ENCODE assay signal across 13 mouse cellular contexts in the genomic region with DNA sequence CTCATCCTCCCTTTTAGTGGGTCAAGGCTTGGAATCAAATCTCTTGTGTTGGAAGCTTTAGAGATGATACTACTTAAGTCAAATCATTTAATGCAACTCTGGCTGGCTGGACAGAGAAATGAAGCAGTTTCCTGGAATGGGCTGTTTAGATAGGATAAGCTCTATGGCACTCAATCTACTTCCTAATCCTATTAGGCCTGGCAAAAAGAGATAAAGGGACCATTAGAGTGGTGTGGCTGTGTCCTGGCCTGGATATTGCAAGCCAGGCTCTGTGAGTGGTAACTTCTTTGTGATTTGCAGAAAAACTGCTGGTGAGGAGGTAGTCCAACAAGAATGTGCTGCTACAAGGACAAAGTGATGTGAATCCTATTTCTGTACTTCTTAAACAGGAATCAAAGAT.
"Had no signal": no experiment of that assay in that cellular context is flagged by ENCODE, and none has a peak within 500 bp of the region (broad histone marks: within the 10 kb centered on the region; RNA-seq: fewer than 3 reads in every experiment).

No protein-coding gene starts in this region.

- H3K36me3 ChIP-seq: kidney, embryonic 15.5 days; liver, embryonic 13.5 days had no signal

- H3K4me3 ChIP-seq: kidney, embryonic 15.5 days; left cerebral cortex, adult 2 months; liver, embryonic 13.5 days had no signal

- H3K27me3 ChIP-seq: kidney, embryonic 15.5 days; liver, embryonic 13.5 days had no signal

- H3K4me2 ChIP-seq: kidney, embryonic 15.5 days; liver, embryonic 13.5 days had no signal

- H3K9ac ChIP-seq: kidney, embryonic 15.5 days; liver, embryonic 13.5 days had no signal

- H3K4me1 ChIP-seq: kidney, embryonic 15.5 days; liver, embryonic 13.5 days had no signal

- H3K9me3 ChIP-seq: kidney, embryonic 15.5 days; liver, embryonic 13.5 days had no signal

- H3K27ac ChIP-seq: kidney, embryonic 15.5 days; left cerebral cortex, adult 2 months; liver, embryonic 13.5 days had no signal

- DNase-seq: kidney, adult 11 months; kidney, adult 8-10 months; kidney, postnatal 10 days; kidney, postnatal 36 days; layer of hippocampus, postnatal 36 days; liver, embryonic 13.5 days; lung, adult 2 months; lung, postnatal 14 days; lung, postnatal 4 days; thymus, adult 18-20 months; thymus, postnatal 36 days had no signal
